Mouse (Mus musculus) liver, postnatal 0 days (tissue): ENCODE results near the gene Ppm1l.

Source experiments
- CTCF ChIP-seq: sonication (generic); IDR thresholded peaks from 2 replicates; pipeline ENCODE4 v1.5.1; 2016; ENCODE audit warnings: antibody characterized with exemption, low read depth
- EP300 ChIP-seq: IDR thresholded peaks from 2 replicates; pipeline ENCODE4 v1.6.1; 2016; ENCODE audit warnings: antibody characterized with exemption, low read depth, mild to moderate bottlenecking

DNA sequence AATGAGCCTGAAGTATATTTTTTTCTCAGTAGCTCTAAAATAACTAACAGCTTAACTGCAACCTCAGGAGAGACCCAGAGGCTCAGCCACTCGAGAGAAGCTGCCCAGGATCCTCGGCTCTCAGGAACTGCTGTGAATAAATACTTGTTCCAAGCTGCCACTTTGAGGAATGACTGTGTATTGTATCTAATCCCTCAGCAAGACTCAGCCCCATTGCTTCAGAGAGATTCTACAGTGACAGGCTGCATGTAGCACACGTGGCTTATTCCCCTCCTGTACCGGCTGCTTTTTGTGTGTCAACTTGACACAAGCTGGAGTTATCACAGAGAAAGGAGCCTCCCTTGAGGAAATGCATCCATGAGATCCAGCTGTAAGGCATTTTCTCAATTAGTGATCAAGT is 216.0 kb downstream of the Ppm1l start:
- TF ChIP-seq EP300 (no peak), CTCF (no peak)
